Mouse (Mus musculus): Measurements from ENCODE around the gene Atp2a1. TPM values are rescaled to one million over a fixed set of nuclear protein-coding genes. Genes with fewer than 3 reads are reported as not detected.

Atp2a1 gene
- polyA plus RNA-seq, 1 experiment = 2.6 TPM

- Histone ChIP-seq H3K4me3 (ENCODE audit: extremely low read depth, insufficient read depth, insufficient read length) (no peak overlapping the region), H3K27ac (ENCODE audit: insufficient read depth, low read length) (no peak overlapping the region), H3K4me1 (ENCODE audit: control insufficient read depth, insufficient read depth, insufficient read length) (peaks cover under 1% of the 10 kb centered on the region; the same call in 1 of the 2 replicates), H3K27me3 (ENCODE audit: control insufficient read depth, insufficient read depth, low read length) (no peaks in the 10 kb centered on the region), H3K36me3 (ENCODE audit: control insufficient read depth, insufficient read depth, low read length) (peaks cover 29% of the 10 kb centered on the region)
- no peak for TF ChIP-seq CTCF (IDR thresholded peaks at IDR 0.05; ENCODE audit: extremely low read depth, insufficient read depth, insufficient read length, insufficient replicate concordance)
- TF ChIP-seq POLR2A (IDR thresholded peaks at IDR 0.05; ENCODE audit: low read depth, low read length) = no peak
- no peak for DNase-seq (ENCODE audit: low read depth in 1 of 2, low spot score in 2 of 2)
- whole genome bisulfite sequencing = 96% methylated on average over 7 of the region's 7 CpGs
These were observed 28.2 kb downstream of the Atp2a1 start for GRCm38 (mm10) chr7:126434726-126435125.

- Histone ChIP-seq H3K4me3 (ENCODE audit: extremely low read depth, insufficient read depth, insufficient read length) (no peak overlapping the region), H3K27ac (ENCODE audit: insufficient read depth, low read length) (no peak overlapping the region), H3K36me3 (ENCODE audit: control insufficient read depth, insufficient read depth, low read length) (peaks cover 17% of the 10 kb centered on the region), H3K4me1 (ENCODE audit: control insufficient read depth, insufficient read depth, insufficient read length) (peaks cover 13% of the 10 kb centered on the region; the same call in 1 of the 2 replicates), H3K27me3 (ENCODE audit: control insufficient read depth, insufficient read depth, low read length) (no peaks in the 10 kb centered on the region)
- TF ChIP-seq POLR2A (IDR thresholded peaks at IDR 0.05; ENCODE audit: low read depth, low read length) (no peak), CTCF (IDR thresholded peaks at IDR 0.05; ENCODE audit: extremely low read depth, insufficient read depth, insufficient read length, insufficient replicate concordance) (no peak)
- no peak for DNase-seq (ENCODE audit: low read depth in 1 of 2, low spot score in 2 of 2)
These were observed 32.7 kb downstream of the Atp2a1 start for GRCm38 (mm10) chr7:126430167-126430566.

- TF ChIP-seq CTCF (IDR thresholded peaks at IDR 0.05; ENCODE audit: extremely low read depth, insufficient read depth, insufficient read length, insufficient replicate concordance) (no peak), POLR2A (IDR thresholded peaks at IDR 0.05; ENCODE audit: low read depth, low read length) (no peak)
- Histone ChIP-seq H3K4me3 (ENCODE audit: extremely low read depth, insufficient read depth, insufficient read length) (peak overlapping the region; percentile 84), H3K4me1 (ENCODE audit: control insufficient read depth, insufficient read depth, insufficient read length) (peaks cover 15% of the 10 kb centered on the region; the same call in 1 of the 2 replicates), H3K27ac (ENCODE audit: insufficient read depth, low read length) (no peak overlapping the region), H3K36me3 (ENCODE audit: control insufficient read depth, insufficient read depth, low read length) (peaks cover 17% of the 10 kb centered on the region), H3K27me3 (ENCODE audit: control insufficient read depth, insufficient read depth, low read length) (no peaks in the 10 kb centered on the region)
- WGBS = 40% methylated on average over 15 of the region's 15 CpGs
- DNase-seq (ENCODE audit: low read depth in 1 of 2, low spot score in 2 of 2) = no peak
These were observed 33.4 kb downstream of the Atp2a1 start for GRCm38 (mm10) chr7:126429503-126429898.

- Histone ChIP-seq H3K36me3 (ENCODE audit: control insufficient read depth, insufficient read depth, low read length) (peaks cover 15% of the 10 kb centered on the region), H3K4me3 (ENCODE audit: extremely low read depth, insufficient read depth, insufficient read length) (peak within 1 kb of the TSS; percentile 84), H3K27ac (ENCODE audit: insufficient read depth, low read length) (peak within 1 kb of the TSS; percentile 97), H3K27me3 (ENCODE audit: control insufficient read depth, insufficient read depth, low read length) (no peaks in the 10 kb centered on the region), H3K4me1 (ENCODE audit: control insufficient read depth, insufficient read depth, insufficient read length) (peaks cover 15% of the 10 kb centered on the region; the same call in 1 of the 2 replicates)
- TF ChIP-seq POLR2A (IDR thresholded peaks at IDR 0.05; ENCODE audit: low read depth, low read length) = peak; percentile 45; the same call in 1 of the 2 replicates
- TF ChIP-seq CTCF (IDR thresholded peaks at IDR 0.05; ENCODE audit: extremely low read depth, insufficient read depth, insufficient read length, insufficient replicate concordance) = no peak
- DNase-seq (ENCODE audit: low read depth in 1 of 2, low spot score in 2 of 2) = peak; percentile 60 to 92
- WGBS = under 1% methylated on average over 81 of the region's 82 CpGs
These were observed 34.0 kb downstream of the Atp2a1 start, which contains the start of gene Rabep2 for GRCm38 (mm10) chr7:126428631-126429502. Rabep2 (plus strand) TSS chr7:126428759.

- Histone ChIP-seq H3K36me3 (ENCODE audit: control insufficient read depth, insufficient read depth, low read length) (peaks cover 12% of the 10 kb centered on the region), H3K4me1 (ENCODE audit: control insufficient read depth, insufficient read depth, insufficient read length) (peaks cover 15% of the 10 kb centered on the region; the same call in 1 of the 2 replicates), H3K4me3 (ENCODE audit: extremely low read depth, insufficient read depth, insufficient read length) (peak overlapping the region; percentile 84), H3K27ac (ENCODE audit: insufficient read depth, low read length) (peak overlapping the region; percentile 97), H3K27me3 (ENCODE audit: control insufficient read depth, insufficient read depth, low read length) (no peaks in the 10 kb centered on the region)
- 29% methylated on average over 4 of the region's 4 CpGs for WGBS
- DNase-seq (ENCODE audit: low read depth in 1 of 2, low spot score in 2 of 2) = no peak
- TF ChIP-seq POLR2A (IDR thresholded peaks at IDR 0.05; ENCODE audit: low read depth, low read length) = no peak
- TF ChIP-seq CTCF (IDR thresholded peaks at IDR 0.05; ENCODE audit: extremely low read depth, insufficient read depth, insufficient read length, insufficient replicate concordance) = no peak
These were observed 34.8 kb downstream of the Atp2a1 start for GRCm38 (mm10) chr7:126428154-126428553.

GRCm38 (mm10) chr7:126427323-126427860, 35.5 kb downstream of the Atp2a1 start:
- WGBS = 90% methylated on average over 13 of the region's 13 CpGs
- TF ChIP-seq POLR2A (IDR thresholded peaks at IDR 0.05; ENCODE audit: low read depth, low read length) (no peak), CTCF (IDR thresholded peaks at IDR 0.05; ENCODE audit: extremely low read depth, insufficient read depth, insufficient read length, insufficient replicate concordance) (no peak)
- H3K4me3 ChIP-seq (ENCODE audit: extremely low read depth, insufficient read depth, insufficient read length) = no peak overlapping the region
- DNase-seq (ENCODE audit: low read depth in 1 of 2, low spot score in 2 of 2) = no peak
- H3K27ac ChIP-seq (ENCODE audit: insufficient read depth, low read length) = no peak overlapping the region
- H3K4me1 ChIP-seq (ENCODE audit: control insufficient read depth, insufficient read depth, insufficient read length) = peaks cover 15% of the 10 kb centered on the region; the same call in 1 of the 2 replicates
- peaks cover 11% of the 10 kb centered on the region for H3K36me3 ChIP-seq (ENCODE audit: control insufficient read depth, insufficient read depth, low read length)
- no peaks in the 10 kb centered on the region for H3K27me3 ChIP-seq (ENCODE audit: control insufficient read depth, insufficient read depth, low read length)
